Mouse (Mus musculus) frontal cortex, adult 2 months (tissue): ENCODE data around the gene Cfap46. TPM values are rescaled to one million over a fixed set of nuclear protein-coding genes. Genes with fewer than 3 reads are reported as not detected.

Source experiments
- DNase-seq, 2 experiments: peaks; one replicate each; pipeline ENCODE4 v3.0.0; 2022; ENCODE audit warnings: low spot score in 1 of 2; ENCODE audit errors: extremely low spot score in 1 of 2
- polyA plus RNA-seq: library from polyadenylated mRNA; depleted of rRNA; stranded (reverse); fragments of >200 nt; gene quantifications from 2 replicates; pipeline ENCODE4 v1.2.3, GENCODE M21; 2012; rRNA removed

Cfap46 gene
- polyA plus RNA-seq = 2.8 and 3.3 TPM in 2 replicates

- peak; percentile 38 to 84 for DNase-seq
Measured at GRCm38 (mm10) chr7:139683706-139684552, at the start of gene Cfap46. TSS of gene Cfap46 (minus strand) at chr7:139683817.

GRCm38 (mm10) chr7:139731276-139731696 lies 47.7 kb upstream of the Cfap46 start:
- no peak for DNase-seq

- no peak for DNase-seq
Measured at GRCm38 (mm10) chr7:139727072-139727471, 43.5 kb upstream of the Cfap46 start.

DNA sequence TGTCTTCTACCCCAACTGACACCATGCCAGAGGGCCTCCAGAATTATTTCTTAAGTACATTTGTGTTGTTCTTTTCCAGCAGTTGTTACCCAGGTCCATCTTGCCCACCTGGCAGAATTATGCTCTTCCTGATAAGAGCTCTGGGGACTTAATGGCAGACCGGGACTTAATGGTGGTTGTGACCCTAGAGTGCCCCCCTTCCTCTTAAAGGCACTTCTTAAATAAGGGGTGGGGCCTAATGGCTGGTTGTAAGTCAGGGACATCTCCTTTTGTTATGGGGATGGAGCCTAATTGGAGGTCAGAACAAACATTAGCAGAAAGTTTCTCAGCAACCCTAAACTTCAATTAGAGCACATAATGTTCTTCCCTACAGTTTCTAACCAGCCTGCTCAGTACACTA lies 42.0 kb upstream of the Cfap46 start:
- DNase-seq = no peak

GRCm38 (mm10) chr7:139723986-139724385 lies 40.4 kb upstream of the Cfap46 start:
- DNase-seq = no peak

DNA sequence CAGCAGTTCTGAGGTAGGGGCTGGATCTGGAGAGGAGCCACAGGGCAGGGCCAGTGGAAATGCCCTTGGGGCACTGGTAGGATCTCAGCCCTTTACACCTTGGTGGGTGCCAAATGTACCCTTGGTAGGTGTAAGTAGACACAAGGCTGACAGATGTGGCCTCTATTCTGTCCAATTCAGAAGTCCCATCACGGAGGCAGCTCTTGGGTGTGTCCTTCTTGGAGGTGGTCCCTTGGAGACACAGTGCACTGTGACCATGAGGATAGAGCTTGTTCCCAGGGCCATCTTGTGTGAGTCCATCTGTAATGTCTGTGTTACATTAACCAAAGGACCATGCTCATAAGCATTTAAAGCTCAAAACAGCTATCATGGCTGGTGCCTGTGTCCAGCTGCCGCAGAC lies 37.6 kb upstream of the Cfap46 start:
- no peak for DNase-seq

- DNase-seq = no peak
Measured at GRCm38 (mm10) chr7:139717781-139718180, 34.2 kb upstream of the Cfap46 start.

- no peak for DNase-seq
Measured at GRCm38 (mm10) chr7:139711821-139712220, 28.2 kb upstream of the Cfap46 start.

DNA sequence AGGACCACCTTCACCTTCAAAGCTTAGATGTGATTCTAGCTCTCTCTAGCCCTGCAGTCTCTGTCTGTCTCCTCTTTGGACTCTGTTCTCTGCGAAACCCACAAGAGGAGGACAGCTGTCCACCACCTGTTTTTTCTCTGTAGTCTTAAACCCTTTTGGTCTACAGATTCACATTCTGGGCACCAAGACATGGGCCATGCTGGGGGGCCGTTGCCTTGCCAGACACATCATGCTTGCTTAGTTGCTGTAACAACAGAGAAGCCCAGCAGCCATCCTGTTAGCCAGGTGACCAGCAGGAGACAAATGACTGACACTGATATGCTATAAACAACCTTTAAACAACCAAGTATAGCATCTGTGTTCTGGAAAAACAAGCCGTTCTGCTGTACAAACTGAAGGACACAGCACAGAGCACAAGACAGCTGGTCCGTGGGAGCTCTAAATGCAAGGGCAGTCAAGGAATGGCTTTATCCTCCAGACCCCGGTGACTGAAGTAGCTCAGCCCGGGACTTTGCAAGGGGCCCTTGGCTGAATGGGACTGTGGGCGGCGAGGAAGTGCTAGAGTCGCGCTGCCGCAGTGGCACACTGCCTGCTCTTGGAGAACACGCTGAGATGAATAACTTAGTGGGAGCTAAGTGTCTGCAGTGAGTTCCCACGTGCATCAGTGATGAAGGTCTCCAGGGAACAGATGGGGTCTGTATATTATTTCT lies 22.9 kb upstream of the Cfap46 start:
- DNase-seq = peak; percentile 50 to 73

- no peak for DNase-seq
Measured at GRCm38 (mm10) chr7:139705781-139706180, 22.2 kb upstream of the Cfap46 start.

- DNase-seq = no peak
Measured at GRCm38 (mm10) chr7:139705081-139705480, 21.5 kb upstream of the Cfap46 start.

- no peak for DNase-seq
Measured at GRCm38 (mm10) chr7:139703826-139704199, 20.2 kb upstream of the Cfap46 start.

DNA sequence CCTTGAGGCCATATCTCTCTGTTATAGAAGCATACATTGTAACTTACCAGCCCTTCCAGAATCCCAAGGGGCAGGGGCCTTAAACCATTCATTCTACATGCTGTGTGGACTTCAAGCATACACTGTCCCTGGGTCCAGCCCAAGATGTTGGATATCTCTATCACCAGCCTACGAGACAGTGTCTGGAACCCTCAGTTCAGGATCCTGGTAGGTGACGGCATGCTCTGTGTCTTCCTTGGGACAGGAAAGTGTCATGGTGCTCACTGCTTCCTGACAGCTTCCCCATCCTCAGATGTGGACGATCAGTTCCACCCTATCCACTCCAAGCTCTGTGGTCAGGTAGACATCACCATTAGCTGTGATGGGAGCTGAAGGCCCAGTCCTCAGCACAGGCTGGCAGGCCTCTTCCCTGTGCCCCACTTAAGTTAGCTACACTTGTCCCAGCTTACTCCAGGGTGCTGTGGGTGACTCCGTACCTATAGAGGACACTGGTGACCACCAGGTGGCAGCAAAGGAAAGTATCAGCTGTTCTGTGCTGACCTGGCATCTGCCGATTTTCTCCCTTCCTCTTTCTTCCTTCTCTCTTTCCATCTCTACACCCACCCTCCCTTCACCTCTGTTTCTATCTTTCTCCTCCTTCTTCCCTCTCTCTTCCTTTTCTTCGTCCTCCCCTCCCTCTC lies 19.7 kb upstream of the Cfap46 start:
- peak; percentile 76 to 96 for DNase-seq

GRCm38 (mm10) chr7:139701651-139702301 lies 18.2 kb upstream of the Cfap46 start:
- no peak for DNase-seq

GRCm38 (mm10) chr7:139692641-139693294 lies 9.2 kb upstream of the Cfap46 start:
- DNase-seq = peak; percentile 72 to 79

DNA sequence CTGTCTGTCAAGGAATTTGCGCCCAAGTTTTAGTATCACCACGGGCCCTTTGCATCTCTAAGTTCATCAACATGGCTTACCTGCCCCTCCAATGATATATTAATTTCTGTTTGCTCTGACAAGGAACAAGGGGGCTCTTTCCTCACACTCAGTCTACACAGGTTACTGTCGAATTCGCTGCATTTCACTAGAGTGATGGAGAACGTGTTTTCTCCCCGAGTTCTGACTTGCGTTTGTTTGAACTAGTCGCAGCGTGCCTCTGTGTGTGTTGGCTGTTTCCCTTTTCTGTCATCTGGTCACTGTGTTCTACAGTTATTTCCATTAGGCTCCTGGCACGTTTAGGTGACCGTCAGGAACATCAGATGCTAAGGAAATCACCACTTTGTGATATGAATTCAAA lies 8.6 kb upstream of the Cfap46 start:
- DNase-seq = no peak

DNA sequence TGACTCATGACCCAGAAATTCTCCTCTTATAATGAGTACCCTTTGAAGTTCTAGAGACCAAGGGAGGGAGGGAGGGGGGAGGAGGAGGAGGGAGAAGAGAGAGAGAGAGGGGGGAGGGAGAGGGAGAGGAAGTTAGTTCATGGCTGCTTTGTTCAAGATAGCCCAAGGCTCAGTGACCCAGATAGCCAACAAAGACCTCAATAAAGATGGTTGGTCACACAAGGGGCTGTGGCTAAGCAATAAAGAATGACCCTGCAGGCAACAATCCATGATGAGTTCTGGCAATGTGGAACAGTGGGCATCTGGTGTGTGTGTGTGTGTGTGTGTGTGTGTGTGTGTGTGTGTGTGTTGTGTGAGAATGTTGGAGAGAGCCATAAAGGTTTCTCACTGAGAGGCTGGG lies 1.7 kb upstream of the Cfap46 start:
- no peak for DNase-seq

DNA sequence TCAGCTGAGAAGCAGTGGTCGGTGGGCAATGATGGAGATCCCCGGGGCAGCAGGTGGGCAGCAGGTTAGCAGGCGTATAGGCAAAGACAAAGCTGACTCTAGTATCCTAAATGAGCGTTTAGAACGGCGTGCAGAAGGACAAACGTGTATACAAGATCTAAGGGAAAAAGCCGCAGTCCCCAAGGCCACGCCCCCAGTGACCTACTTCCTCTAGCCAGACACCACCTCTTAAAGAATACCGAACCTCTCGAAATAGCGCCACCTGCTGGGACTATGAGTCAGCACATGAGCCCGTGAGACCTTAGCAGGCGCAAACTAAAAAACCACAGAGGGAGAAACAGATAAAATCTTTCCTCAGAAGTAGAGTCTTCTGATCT lies 924 bp upstream of the Cfap46 start:
- DNase-seq = peak; percentile 88 to 97

GRCm38 (mm10) chr7:139681921-139682598 lies 1.6 kb downstream of the Cfap46 start:
- no peak for DNase-seq

DNA sequence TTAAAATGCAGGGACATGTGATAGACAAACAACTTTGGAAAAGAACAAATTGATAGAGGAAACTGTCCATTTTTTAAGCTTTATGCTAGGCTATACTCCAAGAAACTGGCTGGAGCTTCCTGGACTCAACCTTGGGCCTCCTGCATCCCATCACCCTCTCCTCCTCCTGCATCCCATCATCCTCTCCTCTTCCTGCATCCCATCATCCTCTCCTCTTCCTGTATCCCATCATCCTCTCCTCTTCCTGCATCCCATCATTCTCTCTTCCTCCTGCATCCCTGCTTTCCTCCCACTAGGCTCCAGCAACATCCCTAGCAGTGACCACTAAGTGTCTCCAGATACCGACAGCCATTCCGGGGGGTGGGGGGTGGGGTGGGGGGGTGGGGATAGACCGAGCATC lies 7.2 kb downstream of the Cfap46 start:
- DNase-seq = peak in 1 of 2 experiments; percentile 23
